Mouse (Mus musculus): ENCODE results near the gene Slc23a2.

Slc23a2 gene

GRCm38 (mm10) chr2:132133436-132133835, 11.5 kb downstream of the Slc23a2 start:
- no peak for DNase-seq

- peak; percentile 46 for DNase-seq
These were observed 13.6 kb downstream of the Slc23a2 start for GRCm38 (mm10) chr2:132131266-132131665.

DNA sequence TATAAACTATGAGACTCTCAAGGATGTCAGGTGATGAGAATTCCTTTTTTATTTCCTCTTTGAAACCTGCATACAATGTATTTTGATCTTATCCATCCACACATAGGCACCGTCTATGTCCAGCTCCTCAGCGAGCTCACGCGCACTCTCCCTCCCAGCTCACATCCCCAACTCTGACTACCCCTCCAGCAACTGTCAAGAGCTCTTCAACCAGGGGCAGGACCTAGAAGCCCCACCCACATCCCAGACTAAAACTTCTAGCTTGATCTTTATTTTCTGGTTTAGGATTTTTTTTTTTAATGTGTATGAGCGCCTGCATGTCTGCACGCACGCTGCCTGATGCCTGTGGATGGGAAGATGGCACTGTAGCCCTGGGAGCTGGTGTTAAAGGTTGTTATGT, 14.9 kb downstream of the Slc23a2 start:
- no peak for DNase-seq

DNA sequence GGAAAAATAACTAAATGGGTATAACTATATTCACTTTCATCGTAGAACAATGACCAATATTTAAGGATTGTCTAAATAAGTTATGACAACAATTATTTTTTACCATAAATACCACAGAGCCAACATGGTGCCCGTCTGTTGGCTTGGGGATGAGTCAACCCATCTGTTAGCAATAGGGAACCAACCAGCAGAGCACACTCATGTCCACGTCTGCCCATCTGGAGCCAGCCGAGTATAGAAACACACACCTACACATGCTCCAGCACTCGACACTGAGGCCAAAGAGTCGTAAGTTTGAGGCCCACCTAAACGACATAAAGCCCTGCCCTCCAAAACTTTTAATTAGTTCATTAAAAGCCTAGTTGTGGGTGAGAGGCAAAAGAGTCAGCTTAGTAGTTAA, 15.7 kb downstream of the Slc23a2 start:
- no peak for DNase-seq

- no peak for DNase-seq
These were observed 17.0 kb downstream of the Slc23a2 start for GRCm38 (mm10) chr2:132127904-132128303.

- DNase-seq = no peak
These were observed 18.6 kb downstream of the Slc23a2 start for GRCm38 (mm10) chr2:132126292-132126691.

DNA sequence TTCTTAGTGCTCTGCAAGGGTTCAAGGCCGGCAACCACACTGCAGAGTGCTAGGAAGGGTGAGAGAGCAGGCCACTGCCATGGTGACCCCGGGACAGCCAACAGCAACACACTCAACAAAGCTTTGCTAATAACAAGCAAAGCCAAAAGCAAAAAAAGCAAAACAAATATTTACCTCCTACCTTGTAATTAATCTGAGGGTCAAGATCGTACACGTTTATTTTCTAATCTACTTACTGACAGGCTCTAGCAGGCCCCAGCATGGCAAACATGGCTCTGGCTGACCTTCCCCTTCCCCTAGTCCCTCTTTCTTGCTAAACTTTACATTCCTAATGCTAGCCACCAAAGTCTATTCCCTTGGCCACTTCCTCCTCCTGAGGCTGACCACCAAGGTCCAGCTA, 21.8 kb downstream of the Slc23a2 start:
- no peak for DNase-seq

DNA sequence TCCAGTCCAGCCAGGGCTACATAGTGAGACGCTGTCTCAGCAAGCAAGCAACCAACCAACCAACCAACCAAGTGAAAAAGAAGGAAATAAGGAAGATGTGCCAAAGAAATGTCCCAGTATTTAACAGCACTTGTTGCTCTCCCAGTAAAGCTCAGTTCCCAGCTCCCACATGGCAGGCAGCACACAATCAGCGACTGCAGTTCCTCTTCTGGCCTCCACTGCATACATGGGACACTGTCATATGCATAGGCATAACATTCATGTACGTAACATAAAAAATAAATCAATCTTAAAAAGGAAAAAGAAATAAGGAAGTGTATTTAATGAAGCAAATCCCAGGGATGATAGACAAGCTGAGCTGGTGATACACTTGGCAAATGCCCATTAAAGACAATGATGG, 23.9 kb downstream of the Slc23a2 start:
- DNase-seq = no peak

DNA sequence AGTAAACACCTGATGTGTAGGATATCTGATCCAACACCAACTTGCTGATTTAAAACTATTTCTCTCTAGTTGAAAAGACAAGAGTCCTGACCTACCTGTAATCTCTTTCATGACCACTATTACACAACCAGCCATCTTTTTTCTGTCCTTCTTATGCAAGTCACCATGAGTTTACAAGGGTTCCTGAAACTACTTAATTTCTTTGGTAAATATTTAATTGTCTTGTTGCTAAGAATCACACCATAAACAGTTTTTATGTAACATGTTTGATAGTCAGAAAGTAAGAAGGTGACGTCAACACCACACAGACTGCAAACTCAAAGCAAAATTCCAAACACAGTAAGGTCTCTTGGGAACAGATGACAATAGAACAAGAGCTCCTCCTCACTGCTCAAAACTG, 26.3 kb downstream of the Slc23a2 start:
- no peak for DNase-seq

DNA sequence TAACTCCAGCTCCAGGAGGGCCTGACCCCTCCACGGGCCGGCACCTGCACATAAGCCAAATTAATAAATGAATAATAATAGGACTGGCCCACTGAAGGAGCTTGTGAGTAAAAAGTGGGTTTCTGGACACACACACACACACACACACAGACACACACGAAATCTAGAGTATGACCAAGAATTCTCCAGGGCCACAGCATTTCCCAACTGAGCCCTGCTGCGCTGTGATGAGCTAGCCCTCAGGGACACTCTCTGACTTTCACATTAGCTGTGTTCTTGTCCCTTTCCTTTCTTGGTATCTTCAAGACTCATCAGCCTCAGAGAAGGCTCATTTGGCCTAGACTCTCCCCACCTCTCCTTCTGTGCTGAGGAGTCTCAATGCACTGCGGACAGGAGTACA, 29.0 kb downstream of the Slc23a2 start:
- DNase-seq = no peak

DNA sequence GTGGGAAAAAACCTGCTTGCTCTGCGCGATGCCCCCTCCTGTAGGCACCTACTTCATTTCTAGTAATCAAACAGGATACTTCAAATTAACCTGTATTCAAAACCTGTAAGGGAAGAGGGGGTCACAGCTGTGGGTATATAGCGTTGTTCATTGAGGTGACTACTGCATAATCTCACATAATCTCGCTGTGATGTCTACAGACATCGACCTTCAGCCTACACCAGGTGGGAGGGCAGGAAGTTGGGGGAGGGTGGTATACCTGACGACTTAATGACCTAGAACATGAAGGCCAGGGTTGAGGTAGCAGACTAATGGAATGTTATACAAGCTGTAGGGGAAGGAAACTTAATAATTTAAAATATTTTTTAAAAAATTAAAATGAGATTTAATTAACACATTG, 29.6 kb downstream of the Slc23a2 start:
- peak; percentile 25 for DNase-seq

DNA sequence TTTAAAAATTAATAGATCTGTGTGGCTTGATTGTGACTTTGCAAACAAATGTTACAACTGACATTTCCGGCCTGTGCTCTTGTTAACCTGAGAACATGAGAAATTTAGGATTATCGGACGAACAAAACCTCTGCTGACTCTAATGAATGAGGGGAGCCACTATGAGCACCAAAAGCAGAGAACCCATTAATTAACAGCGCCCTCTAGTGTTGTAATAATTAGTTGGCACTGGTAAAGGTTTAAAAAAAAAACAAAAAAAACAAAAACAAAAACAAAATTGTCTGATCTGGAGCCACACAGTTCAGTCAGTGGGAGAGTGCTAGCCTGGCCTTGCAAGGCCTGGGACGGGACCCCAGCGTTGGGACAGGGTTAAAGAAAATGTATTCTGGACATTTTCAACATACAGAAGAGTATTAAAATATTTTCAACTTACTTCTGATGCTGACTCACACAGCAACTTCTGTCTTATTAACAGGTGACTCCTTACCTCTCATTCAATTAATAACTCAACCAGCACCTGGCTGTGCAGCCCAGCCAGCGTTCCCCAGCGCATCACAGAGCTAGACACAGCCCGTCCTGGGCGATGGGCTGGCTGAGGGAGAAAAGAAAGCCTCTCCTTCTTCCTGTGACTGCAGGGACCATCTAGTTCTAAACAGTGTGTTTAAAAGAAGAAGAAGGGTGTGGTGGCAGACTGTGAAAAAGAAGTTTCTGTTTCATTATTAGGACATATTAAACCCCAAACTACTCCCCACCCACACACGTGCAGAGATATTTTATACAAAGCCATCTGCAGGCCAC, 30.7 kb downstream of the Slc23a2 start:
- no peak for DNase-seq

- DNase-seq = no peak
These were observed 32.6 kb downstream of the Slc23a2 start for GRCm38 (mm10) chr2:132112319-132112718.

DNA sequence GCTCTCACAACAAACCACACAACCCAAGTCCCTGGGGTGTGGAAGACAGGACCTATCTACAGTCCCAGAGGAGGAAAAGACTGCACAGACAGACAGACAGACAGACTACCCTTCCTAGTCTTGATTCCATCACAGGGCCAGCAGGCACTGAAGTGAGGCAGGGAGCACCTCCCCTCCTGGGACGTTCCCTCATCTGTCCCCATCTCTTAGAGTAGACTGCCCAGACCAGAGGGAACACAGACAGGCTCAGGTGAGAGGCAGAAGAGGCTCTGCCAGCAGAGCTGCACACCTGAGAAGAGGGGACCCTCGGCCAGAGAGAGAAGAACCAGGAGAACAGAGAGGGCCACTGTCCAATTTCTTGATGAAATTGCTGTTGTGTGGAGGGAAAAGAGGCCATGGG, 33.0 kb downstream of the Slc23a2 start:
- no peak for DNase-seq

DNA sequence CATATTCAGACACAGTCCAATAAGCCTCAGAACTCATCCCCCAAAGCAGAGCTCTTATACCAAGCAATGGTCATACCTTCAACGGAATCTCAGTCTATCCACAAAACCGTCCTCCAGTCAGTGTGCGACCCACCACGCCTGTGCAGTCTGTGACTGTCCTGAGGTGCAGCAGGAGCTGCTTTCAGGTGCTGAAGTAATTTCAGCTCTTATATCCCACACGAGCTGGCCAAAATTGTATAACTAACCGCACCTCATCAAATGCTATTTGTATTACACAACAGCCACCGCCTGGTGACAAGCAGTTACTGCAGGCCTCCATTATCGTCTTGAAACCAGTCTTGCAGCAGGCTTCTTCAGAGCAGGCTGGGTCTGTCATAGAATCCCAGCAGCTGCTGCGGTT, 33.6 kb downstream of the Slc23a2 start:
- DNase-seq = peak; percentile 64

DNA sequence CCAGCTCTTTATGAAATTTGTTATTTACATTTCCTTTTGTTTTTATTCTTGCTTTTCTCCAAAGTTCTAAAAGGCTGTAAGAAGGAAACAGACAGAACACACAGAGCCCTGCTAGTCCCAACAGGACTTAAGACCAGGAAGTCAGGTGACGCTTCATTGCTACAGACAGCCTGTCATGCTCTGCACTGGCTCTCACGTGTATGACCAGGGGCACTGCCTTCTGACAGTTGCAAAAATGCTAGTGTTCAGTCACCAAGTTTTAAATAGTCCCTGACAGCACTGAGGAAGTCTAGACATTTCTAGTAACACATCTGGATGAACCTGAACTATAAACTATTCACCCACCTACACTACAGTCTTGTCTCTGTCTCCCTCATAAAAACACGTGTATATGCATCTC, 34.2 kb downstream of the Slc23a2 start:
- no peak for DNase-seq

DNA sequence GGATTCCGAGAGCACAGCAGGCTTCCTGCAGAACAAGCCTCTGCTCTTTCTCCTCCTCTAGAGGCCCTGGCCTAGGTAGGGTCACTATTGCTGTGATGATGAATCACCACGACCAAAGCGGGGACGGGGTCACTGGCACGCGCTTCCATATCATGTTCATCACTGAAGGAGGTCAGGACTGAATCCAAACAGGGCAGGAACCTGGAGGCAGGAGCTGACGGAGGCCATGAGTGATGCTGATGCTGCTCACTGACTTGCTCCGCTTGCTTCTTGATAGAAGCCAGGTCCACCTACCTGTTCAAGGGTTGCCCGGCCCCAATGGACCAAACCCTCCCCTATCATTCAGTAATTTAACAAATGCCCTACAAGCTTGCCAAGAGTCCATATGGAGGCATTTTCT, 35.9 kb downstream of the Slc23a2 start:
- DNase-seq = no peak

DNA sequence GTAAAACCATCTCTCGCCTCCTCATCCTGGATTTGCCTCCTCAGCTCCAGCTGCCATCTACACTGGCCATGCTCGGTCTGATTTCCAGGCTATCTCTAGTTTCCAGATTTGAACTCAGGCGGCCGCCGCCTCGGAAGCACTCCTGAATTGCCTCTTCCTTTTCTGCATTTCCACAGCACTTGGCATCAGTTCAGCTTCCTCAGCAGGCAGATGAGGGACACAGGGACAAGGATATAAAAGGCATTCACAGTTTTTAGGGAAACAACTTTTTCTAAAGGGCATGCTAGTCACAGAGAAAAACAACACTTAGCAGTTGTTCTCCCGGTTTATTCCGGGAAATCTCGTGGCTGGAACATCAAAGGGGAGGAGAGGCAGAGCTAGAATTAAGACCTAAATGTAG, 37.3 kb downstream of the Slc23a2 start:
- no peak for DNase-seq

- DNase-seq = no peak
These were observed 38.8 kb downstream of the Slc23a2 start for GRCm38 (mm10) chr2:132106069-132106468.

DNA sequence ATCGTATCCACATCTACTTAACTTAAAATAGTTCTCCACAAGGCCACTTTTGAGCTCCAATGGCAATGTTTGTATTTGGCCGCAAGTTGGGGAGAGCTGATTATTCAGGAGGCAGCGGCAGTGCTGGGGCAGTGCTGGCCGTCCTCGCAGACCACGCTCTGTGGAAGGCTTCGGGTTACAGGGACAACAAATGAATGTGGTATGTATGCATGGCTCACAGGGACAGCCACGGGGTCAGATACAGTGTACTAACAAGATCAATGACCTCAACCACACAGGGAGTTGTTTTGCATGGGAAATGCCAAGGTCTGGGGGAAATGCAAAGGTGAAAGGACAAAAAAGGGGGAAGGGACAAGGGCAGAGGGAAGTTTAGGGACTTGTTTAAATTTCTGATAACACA, 41.6 kb downstream of the Slc23a2 start:
- DNase-seq = no peak

GRCm38 (mm10) chr2:132102505-132103130, 42.3 kb downstream of the Slc23a2 start:
- DNase-seq = no peak

DNA sequence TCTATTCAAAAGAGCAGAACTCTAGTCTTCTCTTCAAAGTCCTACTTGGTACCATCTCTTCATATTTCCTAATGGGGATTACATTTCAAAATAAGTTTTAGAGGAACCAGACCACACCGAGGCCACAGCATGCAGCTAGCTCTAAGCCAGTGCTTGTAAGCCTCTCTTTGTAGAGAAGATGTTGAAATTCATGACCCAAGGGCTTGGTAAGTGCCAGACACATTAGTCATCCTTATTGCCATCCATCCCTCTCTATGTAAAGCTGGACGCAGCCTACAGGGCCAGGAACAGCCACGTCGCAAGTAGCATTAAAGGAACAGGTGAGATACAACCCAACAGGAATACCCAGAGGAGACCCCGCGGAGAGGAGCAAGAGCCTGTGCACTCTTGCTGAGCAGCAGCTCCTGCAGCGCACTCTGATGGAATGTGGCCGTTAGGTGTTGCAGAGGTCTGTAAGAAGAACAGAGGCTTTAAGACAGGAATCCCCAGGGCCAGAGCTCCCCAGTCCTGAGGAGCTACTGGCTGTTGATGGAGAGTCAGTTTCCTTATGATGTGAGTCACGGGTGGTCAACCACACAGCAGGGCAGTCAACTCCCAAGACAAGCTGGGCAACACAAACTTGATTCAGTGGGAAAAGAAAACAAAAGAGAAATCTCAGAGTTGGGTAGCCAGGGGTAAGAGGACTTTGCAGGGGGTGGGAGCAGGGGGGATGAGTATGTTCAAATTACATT, 45.8 kb downstream of the Slc23a2 start:
- no peak for DNase-seq

- no peak for DNase-seq
These were observed 46.5 kb downstream of the Slc23a2 start for GRCm38 (mm10) chr2:132098365-132098764.

DNA sequence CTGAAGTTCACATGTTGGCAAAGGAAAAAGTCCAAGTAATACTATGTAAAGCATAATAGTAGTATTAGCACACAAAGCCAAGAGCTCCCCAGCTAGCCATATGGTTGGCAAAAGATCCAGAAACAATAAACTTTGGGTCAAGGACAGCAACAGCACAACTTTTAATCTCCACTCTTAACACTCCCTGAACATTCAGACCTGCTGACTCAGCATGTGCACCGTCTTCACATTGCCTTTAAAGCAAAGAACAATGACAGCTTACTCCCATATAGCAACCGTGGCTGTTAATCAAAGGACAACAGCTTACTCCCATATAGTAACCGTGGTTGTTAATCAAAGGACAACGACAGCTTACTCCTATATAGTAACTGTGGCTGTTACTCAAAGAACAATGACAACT, 48.3 kb downstream of the Slc23a2 start:
- DNase-seq = no peak

Measured in thymus, postnatal 14 days (tissue).